Mouse (Mus musculus) kidney, adult 11 months (tissue): Measurements from ENCODE around the gene Arl8b.
"Not testable (repeated sequence)": the region's sequence is repeated elsewhere in the genome, so short reads cannot be mapped to it uniquely, and the experiment has no call there.

Experiments
- DNase-seq: peaks from one replicate; pipeline ENCODE4 v3.0.0; 2022

The Arl8b gene

GRCm38 (mm10) chr6:108837081-108837480 is 54.2 kb downstream of the Arl8b start:
- DNase-seq: no peak

GRCm38 (mm10) chr6:108837958-108838357 is 55.1 kb downstream of the Arl8b start:
- no peak for DNase-seq

GRCm38 (mm10) chr6:108839432-108839831 is 56.5 kb downstream of the Arl8b start:
- DNase-seq: no peak

GRCm38 (mm10) chr6:108840861-108841640 is 58.2 kb downstream of the Arl8b start:
- DNase-seq: no peak

- DNase-seq: no peak
Measured at GRCm38 (mm10) chr6:108843664-108844063, 60.8 kb downstream of the Arl8b start.

- no peak for DNase-seq
Measured at GRCm38 (mm10) chr6:108844093-108844492, 61.2 kb downstream of the Arl8b start.

GRCm38 (mm10) chr6:108844771-108845170 is 61.9 kb downstream of the Arl8b start:
- DNase-seq: no peak

GRCm38 (mm10) chr6:108852088-108852670 is 69.3 kb downstream of the Arl8b start:
- DNase-seq: no peak

- no peak for DNase-seq
Measured at GRCm38 (mm10) chr6:108852986-108853385, 70.1 kb downstream of the Arl8b start.

GRCm38 (mm10) chr6:108858583-108858982 is 75.7 kb downstream of the Arl8b start:
- no peak for DNase-seq

GRCm38 (mm10) chr6:108861226-108861625 is 78.3 kb downstream of the Arl8b start:
- DNase-seq: no peak

- no peak for DNase-seq
Measured at GRCm38 (mm10) chr6:108862548-108862947, 79.6 kb downstream of the Arl8b start.

GRCm38 (mm10) chr6:108866317-108866716 is 83.4 kb downstream of the Arl8b start:
- no peak for DNase-seq

- not testable (repeated sequence) for DNase-seq
Measured at GRCm38 (mm10) chr6:108869031-108869430, 86.1 kb downstream of the Arl8b start.

GRCm38 (mm10) chr6:108870421-108870820 is 87.5 kb downstream of the Arl8b start:
- no peak for DNase-seq

- DNase-seq: no peak
Measured at GRCm38 (mm10) chr6:108871251-108871650, 88.4 kb downstream of the Arl8b start.
